Mouse (Mus musculus) R1 (cell line): ENCODE measurements at regions not wholly inside any gene's neighbourhood (a gene's known extent, or its start where the extent isn't known, plus 50 kb on each side); places are given as distances from the start of the nearest gene placed in this dataset.
A peak's percentile ranks its signal among the peaks of the same experiment; 100 is the strongest.

Experiments used
- DNase-seq: peaks from one replicate; pipeline ENCODE4 v3.0.0-alpha.2; 2018; ENCODE audit warnings: low read depth, low spot score

DNA sequence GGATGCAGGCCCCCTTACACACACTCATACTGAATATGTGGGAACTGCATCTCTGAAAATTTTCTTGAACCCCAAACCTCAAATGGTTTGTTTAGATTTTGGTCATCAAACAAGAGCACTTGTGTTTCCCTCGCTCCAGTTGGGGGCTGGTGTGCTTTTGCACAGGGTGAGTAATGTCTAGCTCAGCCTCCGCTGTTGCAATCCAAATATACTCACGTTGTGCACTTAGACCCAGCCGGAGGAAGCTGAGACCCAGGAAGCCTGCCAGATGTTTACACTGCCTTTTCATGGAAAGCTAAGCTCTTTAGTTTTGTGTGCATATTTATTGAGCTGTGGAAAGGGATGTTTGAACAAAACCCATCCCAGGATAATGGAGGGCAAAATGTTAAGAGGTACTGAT is 148.9 kb upstream of the Gm12728 start:
- no peak for DNase-seq

DNA sequence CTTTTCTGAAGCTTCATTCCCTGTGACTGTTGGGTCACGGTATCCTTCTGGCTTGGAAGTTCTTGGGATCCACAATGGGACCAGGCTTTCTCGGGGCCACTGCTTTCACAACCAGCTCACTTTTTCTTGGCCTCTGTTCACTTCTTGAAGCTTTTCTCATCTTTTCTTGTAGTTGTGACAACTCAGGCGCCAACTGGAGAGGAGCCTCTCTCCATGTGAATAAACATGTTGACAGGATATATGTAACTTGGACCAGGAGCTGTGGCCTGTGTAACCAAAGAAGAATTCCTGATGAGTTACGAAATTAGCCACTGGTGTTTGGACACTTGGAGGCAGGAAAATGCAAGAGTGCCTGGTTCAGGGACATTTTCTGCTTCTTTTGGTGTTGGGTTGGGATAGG is 148.1 kb upstream of the Gm12728 start:
- no peak for DNase-seq

DNA sequence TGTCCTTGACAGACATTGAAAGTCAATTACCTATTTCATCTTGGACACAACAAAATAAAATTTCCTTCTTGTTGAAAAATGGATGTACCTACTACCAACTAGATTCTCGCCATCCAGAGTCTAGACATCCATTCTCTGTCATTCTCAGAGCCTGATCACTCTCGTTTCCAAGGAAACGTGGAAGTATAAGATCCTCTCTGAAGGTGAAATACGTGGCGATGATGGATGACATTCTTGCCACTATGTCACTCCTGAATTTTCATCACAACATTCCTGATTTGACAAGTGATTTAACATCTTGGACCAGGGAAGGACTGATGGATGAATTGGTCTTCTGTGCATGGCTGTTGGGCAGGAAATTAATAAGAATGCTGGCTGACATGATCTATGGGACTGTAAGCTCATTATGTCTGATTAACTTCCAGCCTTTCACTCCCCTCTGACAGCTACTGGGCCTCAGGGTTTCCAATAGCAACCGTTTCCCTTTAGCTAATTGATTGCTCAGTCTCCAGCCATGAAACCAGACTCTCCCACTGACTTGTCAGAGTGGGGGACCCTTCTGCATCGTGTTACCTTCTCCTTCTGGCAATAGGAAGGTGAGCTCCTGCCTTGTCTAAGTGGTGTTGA is 140.7 kb upstream of the Gm12728 start:
- DNase-seq = no peak

DNA sequence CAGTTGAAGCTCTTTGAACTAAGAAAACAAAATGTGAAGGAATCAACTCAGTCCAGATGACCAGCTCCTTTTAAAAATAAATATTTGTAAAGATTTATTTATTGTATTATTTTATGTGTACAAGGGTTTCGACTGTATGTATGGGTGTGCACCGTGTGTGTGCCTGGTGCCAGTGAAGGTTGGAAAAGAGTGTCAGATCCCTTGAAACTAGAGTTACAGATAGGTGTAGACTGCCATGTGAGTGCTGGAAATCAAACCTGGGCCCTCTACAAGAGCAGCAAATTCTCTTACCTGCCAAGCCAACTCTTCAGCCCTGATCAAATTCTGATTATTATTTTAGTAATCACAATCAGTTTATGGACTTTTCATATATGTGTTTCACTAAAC is 140.2 kb upstream of the Gm12728 start:
- no peak for DNase-seq

DNA sequence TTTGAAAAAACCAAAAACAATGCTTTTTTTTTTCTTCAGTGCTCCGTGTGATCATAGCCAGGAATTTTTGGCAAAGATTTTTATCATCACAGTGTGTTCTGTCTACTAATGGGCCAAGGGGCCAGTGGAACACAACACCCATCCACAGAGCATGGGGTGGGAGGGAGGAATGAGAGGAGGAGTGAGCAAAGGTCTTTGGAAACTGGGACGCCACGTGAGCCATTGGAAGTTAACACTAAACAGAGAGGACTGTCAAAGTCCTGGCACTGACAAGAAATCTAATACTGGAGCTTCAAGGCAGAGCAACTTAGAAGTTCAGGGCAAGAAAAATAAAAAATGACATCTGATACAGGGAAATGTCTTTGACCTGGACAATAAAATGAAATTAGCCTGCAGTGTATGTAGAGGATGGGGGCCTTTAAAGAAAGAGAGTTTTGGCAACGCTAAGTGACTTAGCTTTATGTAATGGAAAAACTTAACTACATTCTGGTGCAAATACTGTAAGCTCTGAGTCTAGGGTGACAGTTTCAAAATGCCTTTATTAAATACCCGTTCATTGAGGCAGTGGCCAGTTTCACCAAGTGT is 133.5 kb upstream of the Gm12728 start:
- no peak for DNase-seq

DNA sequence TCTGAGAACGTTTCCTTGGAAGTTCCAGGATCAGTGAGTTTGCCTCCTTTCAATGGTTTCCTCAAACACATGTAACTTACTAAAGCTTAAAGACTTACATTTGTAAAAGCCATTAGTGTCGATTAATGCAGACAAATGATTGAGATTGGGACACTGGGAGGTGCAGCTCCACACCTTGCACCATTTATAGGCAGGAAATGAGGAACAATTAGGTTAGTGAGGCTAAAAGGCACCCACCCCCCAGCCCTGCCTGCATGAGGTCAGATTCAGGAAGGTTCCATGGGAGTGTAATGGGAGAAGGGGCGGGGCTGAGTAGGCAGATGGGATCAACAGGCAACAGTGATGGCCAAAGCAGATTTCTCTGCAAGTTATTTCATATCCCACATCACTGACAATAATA is 131.1 kb upstream of the Gm12728 start:
- DNase-seq = peak; percentile 58

DNA sequence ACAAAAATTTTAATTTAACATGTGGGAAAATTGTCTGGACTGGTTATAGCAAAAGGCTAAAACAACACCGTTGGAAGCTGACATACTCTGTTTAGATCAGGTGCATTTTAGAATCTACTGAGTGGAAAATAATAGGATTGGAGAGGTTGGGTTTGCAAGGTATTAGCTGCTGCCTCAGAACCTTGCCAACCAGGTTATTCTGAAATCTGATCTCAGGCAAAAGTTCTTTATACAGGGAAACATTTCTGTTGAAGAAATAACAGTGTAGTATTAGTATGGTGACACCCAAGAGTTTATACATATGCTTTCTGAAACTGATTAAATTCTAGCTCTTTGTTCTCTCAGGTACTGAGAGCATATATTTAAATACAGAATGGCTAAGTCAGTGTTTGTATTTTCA is 113.0 kb upstream of the Gm12728 start:
- no peak for DNase-seq

DNA sequence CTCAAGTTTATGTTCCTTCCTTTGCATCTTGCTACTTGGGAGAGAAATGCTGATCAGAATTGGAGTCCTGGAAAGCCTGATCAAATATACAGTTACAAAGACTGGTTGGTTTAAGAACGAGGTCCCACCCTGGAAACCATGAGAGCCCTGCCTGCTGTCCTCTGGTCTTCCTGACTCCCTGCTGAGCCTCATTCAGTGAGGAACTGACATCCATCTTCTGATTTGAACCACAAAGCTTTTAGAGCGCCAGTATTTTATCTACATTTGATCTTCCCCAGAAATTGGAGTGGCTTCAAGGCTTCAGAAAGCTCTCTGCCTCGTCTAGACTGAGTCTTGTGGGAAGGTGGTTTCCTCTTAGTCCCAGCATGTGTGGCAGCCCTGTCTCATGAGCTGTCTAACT is 99.0 kb upstream of the Gm12728 start:
- peak; percentile 49 for DNase-seq

DNA sequence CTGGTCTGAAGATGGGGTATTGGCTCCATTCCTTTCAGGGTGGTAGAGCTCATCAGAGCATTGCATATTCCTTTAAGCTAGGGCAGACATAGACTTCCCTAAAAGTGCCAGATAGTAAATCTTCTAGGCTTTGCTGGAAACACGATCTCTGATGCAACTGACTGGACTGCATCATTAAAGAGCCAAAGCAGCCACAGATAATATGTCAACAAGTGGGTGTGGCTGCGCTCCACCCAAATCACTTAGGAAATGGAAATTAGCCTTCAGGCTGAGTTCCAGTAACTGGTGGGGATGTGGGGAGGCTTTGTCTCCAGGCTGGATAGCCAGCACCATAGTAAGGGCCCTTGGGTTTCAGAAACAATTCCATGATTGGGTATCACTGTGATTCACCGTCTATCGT is 97.3 kb upstream of the Gm12728 start:
- peak; percentile 65 for DNase-seq

DNA sequence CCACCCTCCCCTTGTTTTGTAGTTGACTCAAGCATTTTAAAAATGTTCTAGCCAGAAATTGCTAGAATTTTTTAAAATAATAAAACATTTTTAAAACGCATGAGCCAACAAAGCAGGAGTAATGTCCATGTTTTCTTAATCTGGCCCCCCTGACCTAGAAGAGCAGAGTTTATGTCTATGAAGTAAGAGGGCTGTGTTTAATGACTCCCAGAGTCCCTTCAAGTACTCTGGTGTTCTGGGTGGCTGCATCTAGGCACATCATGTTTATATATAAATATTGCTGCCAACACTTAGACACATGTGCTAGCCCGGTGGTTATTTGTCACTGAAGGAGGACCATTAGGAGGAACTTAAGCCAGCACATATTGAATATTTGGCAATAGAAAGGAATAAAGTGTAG is 93.8 kb upstream of the Gm12728 start:
- no peak for DNase-seq

DNA sequence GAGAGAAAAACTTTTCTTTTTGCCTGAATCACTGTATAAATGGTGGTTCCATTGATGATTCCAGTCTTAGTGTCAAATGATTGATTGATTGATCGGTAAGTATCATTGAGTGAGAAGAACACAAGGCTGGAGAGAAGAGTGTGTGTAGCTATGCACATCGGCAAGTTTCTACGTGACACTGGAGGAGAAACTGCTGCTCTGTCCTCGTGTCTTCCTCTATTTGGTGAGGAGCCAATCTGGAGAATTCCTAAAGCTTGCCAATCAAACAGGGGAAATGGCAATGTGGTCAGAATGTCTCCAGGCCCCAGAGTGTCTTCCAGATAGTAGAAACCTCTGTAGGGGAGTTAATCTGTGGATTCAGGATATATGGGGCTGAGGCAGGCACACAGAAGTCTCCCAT is 92.5 kb upstream of the Gm12728 start:
- no peak for DNase-seq

DNA sequence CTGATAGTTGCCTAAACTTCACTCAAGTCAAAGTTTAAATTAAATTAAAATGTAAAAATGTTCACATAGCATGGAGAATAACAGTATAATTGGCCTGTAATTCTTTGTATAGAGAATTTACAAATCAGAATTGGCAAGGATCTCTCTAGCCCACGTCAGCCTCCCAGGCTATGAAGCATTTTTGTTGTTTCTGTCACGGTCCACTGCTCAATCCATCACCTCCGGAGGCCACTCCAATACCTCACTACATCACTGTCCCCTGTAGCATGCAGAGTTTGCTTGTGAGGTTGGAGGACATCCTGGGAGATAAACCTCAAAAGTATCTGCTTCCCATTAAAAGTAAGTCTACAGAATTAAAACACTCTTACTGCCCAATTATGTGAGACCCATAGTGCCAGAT is 87.6 kb upstream of the Gm12728 start:
- no peak for DNase-seq

DNA sequence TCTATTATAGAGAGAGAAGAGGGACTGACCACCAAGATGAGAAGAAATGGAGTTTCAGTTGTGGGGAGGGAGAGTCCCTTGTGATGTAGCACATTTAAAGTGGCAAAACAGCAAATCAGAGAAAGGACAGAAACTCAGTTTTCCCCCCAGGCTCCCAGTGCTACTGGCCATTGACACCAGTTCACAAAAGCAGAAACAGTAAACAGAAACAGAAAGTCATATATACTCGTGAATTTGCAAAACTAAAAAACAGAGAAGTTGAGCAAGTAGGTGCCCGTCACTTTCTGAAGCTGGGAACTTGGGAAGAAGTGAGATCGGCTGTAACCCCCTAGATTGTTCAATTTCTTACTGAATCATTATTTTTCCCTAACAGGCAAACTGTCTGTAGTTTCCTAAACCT is 86.3 kb upstream of the Gm12728 start:
- DNase-seq = no peak

DNA sequence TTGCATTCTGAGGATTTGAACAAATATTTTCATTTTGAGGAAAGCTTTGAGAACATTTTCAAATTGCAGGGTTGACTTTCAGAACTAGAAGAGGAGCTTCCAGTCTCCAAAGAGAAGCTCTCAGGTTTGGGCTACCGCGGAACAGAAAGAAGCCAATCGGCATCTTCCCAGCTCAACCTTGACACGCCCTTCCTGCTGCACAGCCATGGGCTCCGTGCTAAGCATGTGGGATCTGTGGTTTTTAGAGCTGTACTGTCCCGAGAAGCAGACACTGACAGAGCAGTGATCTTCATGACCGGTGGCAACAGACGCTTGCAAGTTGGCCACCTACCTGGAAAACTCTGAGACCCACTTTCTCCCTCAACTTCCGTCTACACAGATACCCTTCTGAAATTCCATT is 85.4 kb upstream of the Gm12728 start:
- DNase-seq = peak; percentile 38

DNA sequence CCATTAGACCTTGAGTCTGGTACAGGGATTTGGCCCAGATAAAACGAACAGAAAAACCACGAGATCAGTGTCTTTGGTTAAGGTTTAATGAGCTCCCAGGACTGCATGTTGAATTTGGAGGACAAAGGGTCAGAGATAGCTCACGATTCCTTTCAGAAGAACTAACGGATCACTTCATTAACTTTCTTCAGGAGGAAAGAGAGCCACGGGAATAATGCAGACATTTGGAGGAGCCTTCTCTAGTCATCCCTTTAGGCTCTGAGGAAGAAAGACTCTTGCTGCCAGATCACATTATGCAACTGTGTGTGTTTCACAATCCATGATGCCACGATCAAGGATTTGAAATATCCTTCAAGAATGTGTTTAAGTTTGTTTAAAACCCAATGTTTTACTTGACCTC is 83.7 kb upstream of the Gm12728 start:
- no peak for DNase-seq

DNA sequence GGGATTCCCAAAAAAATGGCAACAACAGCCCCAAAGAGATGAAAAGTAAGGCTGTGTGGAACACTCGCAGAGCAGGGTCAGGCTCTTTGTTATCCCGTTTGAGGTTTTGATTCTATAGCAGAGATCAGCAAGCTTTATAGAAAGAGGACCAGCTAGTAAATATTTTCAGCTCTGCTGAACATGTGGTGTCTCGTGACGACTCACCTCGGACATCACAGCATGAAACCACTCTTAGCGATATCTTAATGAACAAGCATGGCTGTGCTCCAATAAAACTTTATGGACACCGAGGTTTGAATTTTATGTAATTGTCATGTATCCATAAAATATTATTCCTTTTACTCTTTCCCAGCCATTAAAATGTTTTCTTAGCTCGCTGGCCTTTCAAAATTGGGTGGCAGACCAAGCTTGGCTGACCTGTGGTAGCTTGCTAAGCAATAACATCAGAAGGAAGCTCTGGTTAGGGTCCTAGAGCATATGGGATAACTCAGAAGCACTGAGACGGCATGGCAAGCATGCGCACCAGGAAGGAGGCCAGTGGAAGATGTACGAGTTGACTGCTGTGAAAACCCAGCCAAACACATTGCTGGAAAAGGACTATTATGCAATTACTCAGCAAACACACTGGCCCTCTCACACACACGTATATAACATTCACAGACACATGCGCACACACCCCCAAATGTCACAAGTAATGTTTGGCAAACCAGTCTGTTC is 81.4 kb upstream of the Gm12728 start:
- DNase-seq = no peak

DNA sequence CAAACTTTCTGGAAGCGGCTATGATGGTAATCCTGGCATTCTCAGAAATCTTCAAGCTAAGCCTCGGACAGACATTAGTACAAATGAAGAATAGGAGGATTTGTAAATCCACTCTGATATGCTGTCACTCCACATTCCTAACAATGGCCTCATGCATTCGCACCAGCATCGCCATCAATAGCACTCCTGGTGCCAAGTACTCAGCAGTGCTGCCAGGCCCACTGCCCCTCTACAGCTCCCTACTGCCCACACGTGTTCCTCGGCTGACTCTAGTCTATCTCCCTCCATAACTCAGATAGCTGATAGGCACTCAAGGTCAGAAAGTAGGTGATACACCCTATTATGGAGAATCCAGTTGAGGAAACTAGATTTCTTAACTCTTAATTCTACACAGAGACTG is 75.7 kb upstream of the Gm12728 start:
- DNase-seq = no peak

DNA sequence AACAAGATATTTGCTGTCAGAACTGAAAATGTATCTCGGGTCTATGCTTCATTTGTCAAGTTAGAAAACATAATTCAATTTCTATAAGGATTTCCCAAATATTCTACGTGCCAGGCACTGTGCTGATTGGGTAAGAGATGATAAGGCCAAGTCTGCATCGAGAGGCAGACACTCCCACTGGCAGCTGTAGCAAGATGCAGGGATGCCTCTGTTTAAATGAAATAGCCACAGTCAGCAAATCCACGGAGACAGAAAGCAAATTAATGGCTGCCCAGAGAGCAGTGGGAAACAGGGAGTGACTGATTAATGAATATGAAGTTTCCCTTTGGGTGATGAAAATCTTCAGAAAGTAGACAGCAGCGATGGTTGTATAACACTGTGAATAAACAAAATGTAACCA is 71.6 kb upstream of the Gm12728 start:
- no peak for DNase-seq

DNA sequence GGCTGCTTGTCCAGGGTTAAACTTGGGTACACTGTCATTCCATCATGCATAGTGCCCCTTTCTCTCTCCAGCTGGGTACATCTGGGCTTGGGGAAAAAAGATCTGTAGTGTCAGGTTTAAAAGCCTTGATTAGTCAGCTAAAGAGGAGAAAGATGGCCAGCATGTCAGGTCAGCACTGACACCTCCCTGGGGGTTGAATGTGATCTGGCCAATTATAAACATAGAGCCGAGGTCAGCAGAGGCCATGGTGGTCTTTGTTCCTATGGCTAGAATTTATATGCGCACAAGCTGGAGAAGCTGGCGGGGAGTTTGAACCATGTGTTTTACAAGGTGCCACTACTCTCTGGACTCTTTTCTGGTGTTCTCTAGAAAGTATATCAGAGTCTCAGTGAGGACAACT is 61.0 kb upstream of the Gm12728 start:
- no peak for DNase-seq

DNA sequence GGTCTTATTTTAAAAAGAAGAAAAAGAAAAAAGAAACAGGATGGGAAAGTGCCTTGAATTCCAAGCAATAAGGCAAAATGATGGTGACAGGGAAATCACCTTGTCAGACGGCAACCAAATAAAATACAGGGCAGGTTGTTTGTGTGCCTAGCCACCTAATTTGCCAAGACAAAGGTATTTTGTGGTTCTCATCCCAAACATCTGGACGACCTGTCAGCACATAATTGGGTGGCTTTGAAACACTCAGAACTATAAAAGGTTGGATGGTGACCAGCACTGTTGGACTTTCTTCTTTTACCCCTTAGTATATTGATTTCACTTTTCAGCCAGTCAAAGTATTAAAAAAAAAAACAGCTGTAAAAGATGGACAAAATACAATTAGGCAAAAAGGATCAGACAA is 58.8 kb upstream of the Gm12728 start:
- no peak for DNase-seq

DNA sequence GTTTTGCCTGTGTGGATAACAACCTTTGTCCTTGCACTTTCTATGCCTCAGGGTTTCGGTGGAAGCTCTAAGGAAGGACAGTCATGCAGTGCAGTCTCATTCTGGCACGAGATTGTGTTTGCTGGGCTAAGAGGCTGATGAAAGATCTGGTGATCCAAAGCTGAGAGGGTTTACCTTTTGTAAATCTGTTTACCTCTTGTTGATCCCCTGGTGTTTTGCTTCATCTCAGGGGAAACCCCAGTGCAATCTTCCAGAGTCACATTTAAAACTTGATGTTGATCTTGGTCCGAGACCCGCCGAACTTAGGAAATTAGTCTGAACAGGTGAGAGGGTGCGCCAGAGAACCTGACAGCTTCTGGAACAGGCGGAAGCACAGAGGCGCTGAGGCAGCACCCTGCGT is 54.6 kb upstream of the Gm12728 start:
- DNase-seq = peak; percentile 55
